Mouse (Mus musculus) limb, embryonic 13.5 days (tissue): ENCODE data around the gene Sox15. TPM values are rescaled to one million over a fixed set of nuclear protein-coding genes. Genes with fewer than 3 reads are reported as not detected.
"Not testable (repeated sequence)": the region's sequence is repeated elsewhere in the genome, so short reads cannot be mapped to it uniquely, and the experiment has no call there.

Source experiments
- ATAC-seq: fragments of 200-750 bp; cut with Nextera tagmentation; 2 replicates; pipeline ENCODE4 v1.8.0; 2017; ENCODE audit warnings: low read depth, moderate number of reproducible peaks, moderate TSS enrichment; ENCODE audit not compliant: low FRiP score
- H3K27ac ChIP-seq: fragments of 300-500 bp; sonication (generic); 2 replicates; pipeline ENCODE4 v1.5.1; 2015; ENCODE audit warnings: inconsistent platforms, mild to moderate bottlenecking, moderate library complexity
- H3K27me3 ChIP-seq: fragments of 300-500 bp; sonication (generic); 2 replicates; pipeline ENCODE4 v1.6.1; 2015; ENCODE audit warnings: mild to moderate bottlenecking, inconsistent platforms
- H3K36me3 ChIP-seq: fragments of 300-500 bp; sonication (generic); 2 replicates; pipeline ENCODE4 v1.6.1; 2015; ENCODE audit warnings: inconsistent platforms, mild to moderate bottlenecking, moderate library complexity
- H3K4me1 ChIP-seq: fragments of 300-500 bp; sonication (generic); 2 replicates; pipeline ENCODE4 v1.6.1; 2015; ENCODE audit warnings: inconsistent platforms
- H3K4me2 ChIP-seq: fragments of 300-500 bp; sonication (generic); replicated peaks from 2 replicates; pipeline ENCODE4 v1.6.1; 2015; ENCODE audit warnings: inconsistent platforms, mild to moderate bottlenecking, moderate library complexity
- H3K4me3 ChIP-seq: fragments of 300-500 bp; sonication (generic); 2 replicates; pipeline ENCODE4 v1.5.1; 2015; ENCODE audit warnings: moderate library complexity, mild to moderate bottlenecking, inconsistent platforms
- H3K9ac ChIP-seq: fragments of 300-500 bp; sonication (generic); 2 replicates; pipeline ENCODE4 v1.6.1; 2015; ENCODE audit warnings: mild to moderate bottlenecking, inconsistent platforms
- H3K9me3 ChIP-seq: fragments of 300-500 bp; sonication (generic); 2 replicates; pipeline ENCODE4 v1.6.1; 2016; ENCODE audit warnings: inconsistent platforms
- WGBS: fragments of 180-500 bp; shearing (Covaris S2); methylation state at CpG from one replicate; pipeline ENCODE4 v1.1.7; 2015; 5-methylcytosine and 5-hydroxymethylcytosine counted together
- polyA plus RNA-seq: library from polyadenylated mRNA; unstranded; fragments of >200 nt; fragmentation: Nextera tagmentation; extraction: Ambion mirVana; gene quantifications from 2 replicates; pipeline ENCODE4 v1.2.1, GENCODE M21; 2015

The Sox15 gene
- polyA plus RNA-seq, 1 experiment from 2014 or later = 0.57 TPM

DNA sequence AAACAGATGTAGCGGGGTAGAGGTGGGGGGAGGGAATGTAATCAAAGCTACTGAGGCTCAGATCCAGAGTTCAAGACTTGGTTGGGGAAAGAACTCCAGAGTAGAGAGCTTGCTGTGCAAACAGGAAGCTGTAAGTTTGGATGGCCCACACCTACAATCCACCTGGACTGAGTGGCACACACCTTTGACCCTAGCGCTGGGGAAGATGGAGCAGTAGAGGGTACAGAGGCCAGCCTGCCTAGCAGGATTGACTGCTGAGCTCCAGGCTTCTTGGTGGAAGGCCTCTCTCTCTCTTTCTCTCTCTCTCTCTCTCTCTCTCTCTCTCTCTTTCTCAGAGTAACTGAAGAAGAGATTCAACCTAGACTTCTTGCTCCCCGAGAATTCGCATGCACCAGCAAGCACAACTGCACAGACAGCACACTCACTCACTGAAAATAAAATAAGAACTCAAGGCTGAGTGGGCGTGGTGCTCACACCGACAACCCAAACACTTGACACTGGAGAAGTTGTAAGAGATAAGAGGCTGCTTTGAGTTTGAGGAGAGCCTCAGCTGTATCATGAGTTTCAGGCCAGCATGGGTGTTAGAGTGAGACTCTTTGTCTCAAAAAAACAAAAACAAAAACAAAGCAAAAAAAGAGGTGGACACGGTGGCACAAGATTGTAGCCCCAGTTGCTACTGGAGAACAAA, 34.6 kb upstream of the Sox15 start:
- no peak overlapping the region for H3K4me2 ChIP-seq
- no peak overlapping the region for H3K9ac ChIP-seq
- peaks cover 12% of the 10 kb centered on the region for H3K4me1 ChIP-seq
- no peaks in the 10 kb centered on the region for H3K36me3 ChIP-seq
- ATAC-seq = no peak
- WGBS = 89% methylated on average over 7 of the region's 7 CpGs
- no peak overlapping the region for H3K4me3 ChIP-seq
- no peaks in the 10 kb centered on the region for H3K9me3 ChIP-seq
- no peak overlapping the region for H3K27ac ChIP-seq
- peaks cover 6% of the 10 kb centered on the region; the same call in 1 of the 2 replicates for H3K27me3 ChIP-seq

DNA sequence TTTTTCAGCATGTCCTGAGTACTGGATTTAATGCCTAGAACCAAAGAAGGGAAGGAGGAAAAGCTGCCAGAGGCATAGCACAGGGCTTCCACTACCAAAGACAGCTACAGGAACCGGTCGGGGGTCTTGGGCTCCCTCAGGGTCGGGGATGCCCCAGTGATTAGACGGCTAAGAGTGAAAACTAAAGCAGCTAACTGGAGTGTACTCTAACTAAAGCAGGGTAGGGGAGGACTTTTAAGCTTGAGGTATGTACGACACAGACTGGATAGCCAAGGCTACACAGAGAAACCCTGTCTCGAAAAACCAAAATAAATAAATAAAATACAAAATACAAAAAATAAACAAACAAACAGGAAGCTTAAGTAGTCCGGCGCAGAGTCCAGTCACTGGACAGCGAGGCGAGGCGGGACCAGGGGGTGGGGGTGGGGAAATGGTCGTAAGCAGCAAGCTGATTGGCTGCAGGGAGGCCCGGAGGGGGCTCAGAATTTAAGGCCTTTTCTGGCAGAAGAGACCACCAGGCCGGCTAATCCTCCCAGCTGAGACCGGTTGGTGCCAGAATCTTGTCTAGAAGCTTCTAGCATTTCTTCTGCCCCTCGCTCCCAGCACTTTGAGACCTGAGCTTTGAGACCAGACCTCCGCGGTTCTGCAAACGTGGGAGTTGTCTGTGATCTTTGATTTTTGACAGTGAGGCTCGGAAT, 33.4 kb upstream of the Sox15 start, which contains the start of gene Sat2:
Gene Sat2 (plus strand): TSS at position 454 of the 698 bp plus-strand sequence.
- 2% methylated on average over 20 of the region's 20 CpGs for WGBS
- peak within 1 kb of the TSS; percentile 40 for H3K27ac ChIP-seq
- peak; percentile 83 for ATAC-seq

DNA sequence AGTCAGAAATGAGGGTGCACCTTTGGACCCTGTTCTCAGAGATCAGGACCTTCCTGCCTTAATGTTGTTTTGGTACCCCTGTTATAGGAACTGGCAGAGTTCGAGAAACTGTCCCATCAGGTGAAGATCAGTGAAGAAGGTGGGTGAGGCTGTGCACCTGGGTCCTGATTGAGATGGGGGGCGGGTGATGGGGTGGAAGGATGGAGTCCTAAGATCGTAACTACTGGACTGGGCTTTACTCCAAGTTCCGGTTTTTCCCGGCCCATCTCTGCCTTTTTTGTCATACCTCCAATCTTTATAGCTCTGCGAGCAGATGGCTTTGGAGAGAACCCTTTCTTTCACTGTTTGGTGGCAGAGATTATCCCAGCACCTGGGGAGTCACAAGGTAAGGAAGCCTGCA, 32.7 kb upstream of the Sox15 start:
- 31% methylated on average over 6 of the region's 6 CpGs for WGBS

More for the DNA sequence above, 33.4 kb upstream of the Sox15 start, which contains the start of gene Sat2:
- H3K4me2 ChIP-seq = peak within 1 kb of the TSS; percentile 81
- no peaks in the 10 kb centered on the region for H3K36me3 ChIP-seq
- peaks cover 12% of the 10 kb centered on the region for H3K4me1 ChIP-seq
- H3K4me3 ChIP-seq = peak within 1 kb of the TSS; percentile 54
- peak within 1 kb of the TSS; percentile 78 for H3K9ac ChIP-seq
- H3K9me3 ChIP-seq = no peaks in the 10 kb centered on the region
- peaks cover 3% of the 10 kb centered on the region; the same call in 1 of the 2 replicates for H3K27me3 ChIP-seq

DNA sequence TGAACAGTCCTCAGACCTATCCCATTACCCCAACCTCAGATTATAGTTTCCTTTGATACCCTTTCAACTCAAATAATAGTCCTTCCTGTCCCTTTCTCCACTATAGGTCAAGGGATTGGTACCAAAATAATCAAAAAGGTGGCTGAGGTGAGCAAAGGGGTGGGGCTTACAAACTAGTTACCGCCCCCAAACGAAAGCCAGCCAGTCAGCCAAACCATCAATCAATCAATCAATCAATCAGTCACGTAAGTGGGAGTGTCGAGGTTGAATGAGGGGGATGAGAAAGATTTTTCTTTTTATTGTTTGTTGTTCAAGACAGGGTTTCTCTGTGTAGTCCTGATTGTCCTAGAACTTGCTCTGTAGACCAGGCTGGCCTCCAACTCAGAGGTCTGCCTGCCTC, 32.1 kb upstream of the Sox15 start:
- Histone ChIP-seq H3K36me3 (no peaks in the 10 kb centered on the region), H3K9me3 (no peaks in the 10 kb centered on the region), H3K4me1 (peaks cover 12% of the 10 kb centered on the region), H3K27me3 (no peaks in the 10 kb centered on the region), H3K27ac (no peak overlapping the region), H3K9ac (peak overlapping the region; percentile 78; the same call in 1 of the 2 replicates), H3K4me2 (peak overlapping the region; percentile 81), H3K4me3 (peak overlapping the region; percentile 54)
- WGBS = 68% methylated on average over 4 of the region's 4 CpGs
- no peak for ATAC-seq

More for the DNA sequence above, 32.7 kb upstream of the Sox15 start:
- Histone ChIP-seq H3K4me2 (peak overlapping the region; percentile 81), H3K36me3 (no peaks in the 10 kb centered on the region), H3K27me3 (no peaks in the 10 kb centered on the region), H3K9ac (peak overlapping the region; percentile 78), H3K4me3 (peak overlapping the region; percentile 54), H3K4me1 (peaks cover 12% of the 10 kb centered on the region), H3K9me3 (no peaks in the 10 kb centered on the region), H3K27ac (peak overlapping the region; percentile 40; the same call in 1 of the 2 replicates)
- ATAC-seq = no peak

DNA sequence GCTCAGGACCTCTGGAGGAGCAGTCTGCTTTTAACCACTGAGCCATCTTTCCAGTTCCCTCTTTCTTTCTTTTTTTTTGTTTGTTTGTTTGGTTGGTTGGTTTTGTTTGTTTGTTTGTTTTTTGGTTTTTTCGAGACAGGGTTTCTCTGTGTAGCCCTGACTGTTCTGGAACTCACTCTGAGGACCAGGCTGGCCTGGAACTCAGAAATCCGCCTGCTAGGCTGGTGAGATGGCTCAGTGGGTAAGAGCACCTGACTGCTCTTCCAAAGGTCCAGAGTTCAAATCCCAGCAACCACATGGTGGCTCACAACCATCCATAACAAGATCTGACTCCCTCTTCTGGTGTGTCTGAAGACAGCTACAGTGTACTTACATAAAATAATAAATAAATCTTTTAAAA, 30.8 kb upstream of the Sox15 start:
- not testable (repeated sequence) for H3K9ac ChIP-seq, H3K36me3 ChIP-seq, H3K4me3 ChIP-seq, H3K4me2 ChIP-seq, H3K27me3 ChIP-seq, H3K9me3 ChIP-seq, ATAC-seq, H3K27ac ChIP-seq
- WGBS = 90% methylated on average over 2 of the region's 2 CpGs
- H3K4me1 ChIP-seq = peaks cover 12% of the 10 kb centered on the region

DNA sequence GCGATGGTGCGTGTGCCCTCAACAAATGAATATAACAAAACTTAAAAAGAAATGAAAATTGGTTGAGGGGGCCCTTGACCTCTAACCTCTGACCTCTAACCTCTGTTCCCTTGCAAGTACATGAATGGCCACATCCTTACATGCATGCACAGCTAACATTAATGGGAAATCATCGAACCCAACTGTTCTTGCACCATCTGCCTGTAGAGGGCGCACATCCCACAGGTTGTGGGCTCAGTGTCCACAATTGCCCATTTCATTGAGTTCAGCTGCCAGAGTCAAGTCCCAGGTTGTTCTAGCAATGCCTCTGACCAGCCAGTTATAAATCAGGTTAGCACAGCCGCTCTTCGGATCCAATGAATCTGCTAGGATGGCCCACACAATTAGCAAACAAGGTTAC, 26.8 kb upstream of the Sox15 start:
- Histone ChIP-seq H3K27me3 (no peaks in the 10 kb centered on the region), H3K4me2 (no peak overlapping the region), H3K9ac (no peak overlapping the region), H3K4me1 (no peaks in the 10 kb centered on the region), H3K9me3 (no peaks in the 10 kb centered on the region), H3K36me3 (no peaks in the 10 kb centered on the region), H3K4me3 (no peak overlapping the region), H3K27ac (no peak overlapping the region)
- no peak for ATAC-seq
- 34% methylated on average over 6 of the region's 6 CpGs for WGBS

DNA sequence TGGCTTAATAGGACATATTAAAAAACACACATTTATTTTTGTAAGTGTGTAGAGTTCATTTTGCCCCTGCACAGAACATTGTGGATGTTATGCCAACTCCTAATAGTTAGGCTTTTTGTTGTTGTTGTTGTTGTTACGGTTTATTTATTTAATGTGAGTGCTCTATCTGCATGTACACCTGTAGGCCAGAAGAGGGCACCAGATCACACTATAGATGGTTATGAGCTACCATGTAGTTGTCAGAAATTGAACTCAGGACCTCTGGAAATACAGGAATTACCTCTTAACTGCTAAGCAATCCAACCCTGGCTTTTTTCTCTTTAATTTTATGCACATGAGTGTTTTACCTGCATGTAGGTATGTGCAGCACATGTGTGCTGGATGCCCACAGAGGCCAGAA, 25.3 kb upstream of the Sox15 start:
- no peaks in the 10 kb centered on the region for H3K27me3 ChIP-seq
- no peak overlapping the region for H3K4me3 ChIP-seq
- H3K4me2 ChIP-seq = no peak overlapping the region
- peaks cover 12% of the 10 kb centered on the region for H3K4me1 ChIP-seq
- 74% methylated on average over 1 of the region's 1 CpGs for WGBS
- no peaks in the 10 kb centered on the region for H3K9me3 ChIP-seq
- no peak for ATAC-seq
- H3K9ac ChIP-seq = no peak overlapping the region
- no peak overlapping the region for H3K27ac ChIP-seq
- H3K36me3 ChIP-seq = no peaks in the 10 kb centered on the region

DNA sequence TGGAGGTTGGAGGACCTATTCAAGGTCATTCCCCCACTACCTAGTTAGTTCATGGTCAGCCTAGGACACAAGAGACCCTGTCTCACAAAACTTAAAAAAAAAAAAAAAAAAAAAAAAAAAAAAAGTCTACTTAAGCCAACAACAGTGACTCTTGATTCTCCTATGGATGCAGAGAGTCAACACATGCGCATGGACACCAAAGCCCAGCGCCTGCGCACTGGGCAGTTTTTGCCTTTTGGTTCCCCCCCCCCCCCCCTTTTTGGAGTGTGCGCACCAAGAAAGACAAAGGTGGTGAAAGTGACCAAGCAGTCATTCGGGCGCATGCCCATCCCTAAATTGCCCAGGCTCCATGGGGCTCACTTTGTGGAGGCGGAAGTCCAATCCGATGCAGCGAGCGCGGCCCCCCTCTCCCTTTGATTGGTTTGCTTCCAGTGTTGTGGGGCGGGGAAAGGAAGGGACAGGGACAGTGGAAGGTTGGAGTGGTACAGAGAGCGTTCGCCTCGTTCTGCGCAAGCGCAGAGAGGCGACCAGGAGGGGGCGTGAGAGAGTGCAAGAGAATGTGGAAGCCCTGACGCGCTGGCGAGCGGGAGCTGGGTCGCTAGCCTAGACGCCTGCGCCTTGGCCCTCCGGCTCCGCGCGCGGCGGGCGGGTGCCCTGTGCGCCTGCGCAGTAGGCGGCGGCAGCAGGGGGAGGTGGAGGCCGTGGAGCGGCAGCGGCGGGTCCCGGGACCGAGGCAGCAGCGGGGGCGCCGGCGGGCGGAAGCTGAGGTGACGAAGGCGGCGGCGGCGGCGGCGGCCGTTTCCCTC, 22.6 kb upstream of the Sox15 start, which contains the start of gene Fxr2:
Gene Fxr2 (plus strand): TSS at position 707 of the 806 bp plus-strand sequence.
- Histone ChIP-seq H3K9me3 (no peaks in the 10 kb centered on the region), H3K9ac (peak within 1 kb of the TSS; percentile 96), H3K4me1 (peaks cover 22% of the 10 kb centered on the region), H3K36me3 (peaks cover 14% of the 10 kb centered on the region), H3K27me3 (no peaks in the 10 kb centered on the region), H3K27ac (peak within 1 kb of the TSS; percentile 94), H3K4me2 (peak within 1 kb of the TSS; percentile 79), H3K4me3 (peak within 1 kb of the TSS; percentile 75)
- peak; percentile 98 for ATAC-seq
- WGBS = 1% methylated on average over 37 of the region's 56 CpGs

DNA sequence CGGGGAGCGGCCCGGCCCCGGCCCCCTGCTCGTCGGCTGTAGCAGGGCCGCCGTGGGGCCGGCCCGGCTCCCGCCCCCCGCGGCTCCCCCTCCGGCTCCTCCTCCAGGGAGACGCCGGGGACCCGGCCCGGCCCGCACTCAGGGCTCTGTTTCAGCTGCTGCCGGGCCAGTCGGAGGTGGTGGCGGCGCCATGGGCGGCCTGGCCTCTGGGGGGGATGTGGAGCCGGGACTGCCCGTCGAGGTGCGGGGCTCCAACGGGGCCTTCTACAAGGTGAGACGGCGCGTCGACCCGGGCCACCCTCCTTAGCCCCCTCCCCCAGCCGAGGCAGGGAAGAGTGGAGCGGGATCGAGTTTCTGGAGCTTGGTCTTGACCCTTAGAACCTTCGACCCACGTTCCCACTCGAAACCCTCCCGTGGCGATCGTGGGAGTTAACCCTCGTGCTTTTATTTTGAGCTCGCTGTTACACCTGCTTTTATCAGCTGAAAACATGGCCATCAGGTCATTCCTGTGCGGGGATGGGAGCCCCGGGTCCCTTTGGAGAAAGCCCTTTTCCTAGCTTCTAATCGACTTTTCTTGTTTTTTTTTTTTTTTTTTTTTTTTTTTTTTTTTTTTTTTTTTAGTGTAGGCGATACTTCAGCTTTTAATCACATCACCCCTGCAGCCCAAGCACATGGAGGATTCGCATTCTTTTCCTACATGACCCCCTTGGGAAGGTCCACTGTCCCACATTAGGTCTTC, 21.8 kb upstream of the Sox15 start:
- Histone ChIP-seq H3K27me3 (no peaks in the 10 kb centered on the region), H3K27ac (peak overlapping the region; percentile 94), H3K4me1 (peaks cover 22% of the 10 kb centered on the region), H3K9ac (peak overlapping the region; percentile 96), H3K4me3 (peak overlapping the region; percentile 75), H3K9me3 (no peaks in the 10 kb centered on the region), H3K36me3 (peaks cover 19% of the 10 kb centered on the region), H3K4me2 (peak overlapping the region; percentile 79)
- WGBS = under 1% methylated on average over 36 of the region's 50 CpGs
- peak; percentile 52 for ATAC-seq

DNA sequence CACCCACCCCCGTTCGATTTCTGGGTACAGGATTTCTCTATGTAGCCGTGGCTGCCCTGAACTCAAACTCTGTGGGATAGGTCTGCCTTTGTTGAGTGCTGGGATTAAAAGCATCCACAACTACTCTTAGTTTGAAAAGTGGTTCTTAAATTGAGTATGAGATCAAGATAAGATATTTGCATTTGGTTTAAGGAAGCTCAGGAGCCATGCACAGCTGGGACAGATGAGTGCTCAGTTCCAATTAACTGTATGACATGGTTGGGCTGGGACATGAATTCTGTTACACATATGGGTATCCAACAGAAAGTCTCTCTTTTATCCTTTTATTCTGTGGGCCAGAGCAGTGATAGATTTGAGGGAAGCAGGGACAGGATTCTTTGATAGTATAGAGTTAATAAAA, 19.6 kb upstream of the Sox15 start:
- Histone ChIP-seq H3K4me3 (no peak overlapping the region), H3K36me3 (peaks cover 36% of the 10 kb centered on the region), H3K4me1 (peaks cover 22% of the 10 kb centered on the region), H3K9ac (0 out of 2 replicates have a peak overlapping the region, but pooled peaks have one; percentile 4), H3K9me3 (no peaks in the 10 kb centered on the region), H3K27ac (no peak overlapping the region), H3K4me2 (peak overlapping the region; percentile 79), H3K27me3 (no peaks in the 10 kb centered on the region)
- ATAC-seq = no peak
- 88% methylated on average over 3 of the region's 3 CpGs for WGBS

DNA sequence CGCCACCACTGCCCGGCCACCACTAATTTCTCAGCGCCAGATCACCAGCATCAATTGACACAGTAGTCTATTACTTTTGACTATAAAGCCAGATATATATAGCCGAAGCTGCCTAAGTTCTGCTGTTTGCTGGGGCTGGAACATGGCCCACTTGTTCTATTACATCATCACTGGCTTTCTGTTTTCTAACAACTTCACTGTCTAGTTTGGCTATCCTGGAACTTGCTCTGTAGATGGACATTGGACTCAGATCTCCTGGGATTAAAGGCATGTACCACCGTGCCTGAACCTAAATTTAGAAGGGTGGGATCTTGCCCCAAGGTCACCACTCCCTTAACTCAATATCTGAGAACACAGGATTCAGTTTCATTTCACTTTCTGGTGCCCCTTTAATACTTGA, 9.3 kb upstream of the Sox15 start:
- no peaks in the 10 kb centered on the region for H3K9me3 ChIP-seq
- H3K9ac ChIP-seq = no peak overlapping the region
- H3K36me3 ChIP-seq = peaks cover 98% of the 10 kb centered on the region
- H3K4me3 ChIP-seq = no peak overlapping the region
- WGBS = 92% methylated on average over 5 of the region's 5 CpGs
- ATAC-seq = no peak
- no peaks in the 10 kb centered on the region for H3K27me3 ChIP-seq
- no peak overlapping the region for H3K27ac ChIP-seq
- H3K4me2 ChIP-seq = no peak overlapping the region
- no peaks in the 10 kb centered on the region for H3K4me1 ChIP-seq
